Mouse (Mus musculus) midbrain, embryonic 13.5 days (tissue): ENCODE data around the gene Slc25a45. TPM values are rescaled to one million over a fixed set of nuclear protein-coding genes. Genes with fewer than 3 reads are reported as not detected.
A peak's percentile ranks its signal among the peaks of the same experiment; 100 is the strongest.
"Not testable (repeated sequence)": the region's sequence is repeated elsewhere in the genome, so short reads cannot be mapped to it uniquely, and the experiment has no call there.

ENCODE experiments used
- ATAC-seq: fragments of 200-750 bp; cut with Nextera tagmentation; 2 replicates; pipeline ENCODE4 v1.8.0; 2017; ENCODE audit warnings: mild to moderate bottlenecking, moderate TSS enrichment, moderate library complexity
- H3K27ac ChIP-seq: fragments of 300-500 bp; sonication (generic); 2 replicates; pipeline ENCODE4 v1.5.1; 2015; ENCODE audit warnings: inconsistent platforms, mild to moderate bottlenecking, moderate library complexity
- H3K27me3 ChIP-seq: fragments of 300-500 bp; sonication (generic); 2 replicates; pipeline ENCODE4 v1.6.1; 2015; ENCODE audit warnings: mild to moderate bottlenecking, inconsistent platforms
- H3K36me3 ChIP-seq: fragments of 300-500 bp; sonication (generic); 2 replicates; pipeline ENCODE4 v1.6.1; 2015; ENCODE audit warnings: mild to moderate bottlenecking, inconsistent platforms
- H3K4me1 ChIP-seq: fragments of 300-500 bp; sonication (generic); replicated peaks from 2 replicates; pipeline ENCODE4 v1.6.1; 2015; ENCODE audit warnings: inconsistent platforms
- H3K4me2 ChIP-seq: fragments of 300-500 bp; sonication (generic); replicated peaks from 2 replicates; pipeline ENCODE4 v1.6.1; 2015; ENCODE audit warnings: moderate library complexity, mild to moderate bottlenecking, inconsistent platforms
- H3K4me3 ChIP-seq: fragments of 300-500 bp; sonication (generic); replicated peaks from 2 replicates; pipeline ENCODE4 v1.5.1; 2015; ENCODE audit warnings: mild to moderate bottlenecking, inconsistent platforms
- H3K9ac ChIP-seq: fragments of 300-500 bp; sonication (generic); replicated peaks from 2 replicates; pipeline ENCODE4 v1.6.1; 2015; ENCODE audit warnings: mild to moderate bottlenecking, inconsistent platforms
- H3K9me3 ChIP-seq: fragments of 300-500 bp; sonication (generic); 2 replicates; pipeline ENCODE4 v1.6.1; 2016; ENCODE audit warnings: mild to moderate bottlenecking, inconsistent platforms
- WGBS: fragments of 180-500 bp; shearing (Covaris S2); methylation state at CpG from one replicate; pipeline ENCODE4 v1.1.7; 2015; 5-methylcytosine and 5-hydroxymethylcytosine counted together
- polyA plus RNA-seq: library from polyadenylated mRNA; unstranded; fragments of >200 nt; fragmentation: Nextera tagmentation; extraction: Ambion mirVana; gene quantifications from 2 replicates; pipeline ENCODE4 v1.2.1, GENCODE M21; 2015

The Slc25a45 gene
- polyA plus RNA-seq, 1 experiment from 2014 or later = 2.0 TPM

DNA sequence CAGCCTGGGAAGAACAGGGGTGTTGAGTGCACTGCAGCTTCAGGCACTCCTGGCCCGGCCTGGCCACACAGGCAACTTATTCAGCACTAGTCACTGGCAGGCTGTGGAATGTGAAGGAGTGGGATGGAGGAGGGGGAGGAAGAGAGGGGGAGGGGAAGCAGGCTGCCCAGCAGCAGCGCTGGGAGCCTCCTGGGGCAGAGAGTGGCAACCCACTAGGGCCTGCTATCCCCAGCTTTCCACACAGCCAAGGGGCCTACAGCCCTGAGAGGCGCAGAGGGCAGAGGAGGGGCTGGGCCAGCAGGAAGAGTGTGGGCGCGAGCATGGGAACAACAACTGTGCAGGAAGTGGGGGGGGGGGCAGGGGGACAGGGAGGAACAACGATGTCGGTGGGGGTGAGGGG is 6.3 kb upstream of the Slc25a45 start:
- Histone ChIP-seq H3K27me3 (no peaks in the 10 kb centered on the region), H3K9me3 (no peaks in the 10 kb centered on the region), H3K9ac (peak overlapping the region; percentile 32; the same call in 1 of the 2 replicates), H3K4me3 (no peak overlapping the region), H3K27ac (peak overlapping the region; percentile 35; the same call in 1 of the 2 replicates), H3K4me2 (peak overlapping the region; percentile 14; the same call in 1 of the 2 replicates), H3K4me1 (peaks cover 37% of the 10 kb centered on the region), H3K36me3 (peaks cover 53% of the 10 kb centered on the region)
- ATAC-seq = peak; percentile 35
- WGBS = 5% methylated on average over 7 of the region's 7 CpGs

DNA sequence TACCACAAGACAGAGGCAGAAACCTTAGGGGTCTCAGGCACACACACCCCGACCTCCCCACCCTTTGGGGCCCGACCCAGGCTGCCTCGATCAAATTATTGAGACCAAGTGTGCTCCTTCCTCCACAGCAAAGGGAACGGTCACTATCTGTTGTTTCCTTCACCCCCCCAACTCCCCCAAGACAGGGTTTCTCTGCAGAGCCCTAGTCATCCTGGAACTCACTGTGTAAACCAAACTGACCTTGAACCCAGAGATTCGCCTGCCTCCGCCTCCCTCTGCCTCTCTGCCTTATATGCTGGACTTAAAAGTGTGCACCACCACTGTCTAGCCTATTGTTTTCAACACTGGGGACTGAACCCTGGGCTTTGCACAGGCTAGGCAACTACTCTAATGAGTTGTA is 5.9 kb upstream of the Slc25a45 start:
- ATAC-seq = no peak
- WGBS = 58% methylated on average over 6 of the region's 6 CpGs
- H3K27ac ChIP-seq = peak overlapping the region; percentile 35; the same call in 1 of the 2 replicates

DNA sequence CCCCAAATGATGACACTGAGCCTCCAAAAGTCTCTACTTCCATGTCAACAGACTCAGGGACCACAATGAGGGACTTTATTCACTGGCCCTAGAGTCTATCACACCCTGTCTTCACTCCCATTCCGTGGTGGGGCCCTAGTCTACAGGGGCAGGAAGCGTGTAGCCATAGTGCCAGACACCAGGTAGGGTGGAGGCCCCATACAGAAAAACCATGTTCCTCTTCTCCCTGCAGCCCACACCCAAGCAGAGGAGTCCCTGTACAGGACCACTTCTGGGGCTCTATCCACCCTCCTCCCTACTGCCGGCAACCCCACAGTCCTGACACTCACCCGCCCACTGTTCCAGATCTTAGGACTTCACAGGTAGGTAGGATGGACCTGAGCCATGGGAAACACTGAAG is 5.1 kb upstream of the Slc25a45 start:
- Histone ChIP-seq H3K4me3 (no peak overlapping the region), H3K27ac (no peak overlapping the region), H3K4me1 (peaks cover 37% of the 10 kb centered on the region), H3K36me3 (peaks cover 41% of the 10 kb centered on the region), H3K27me3 (no peaks in the 10 kb centered on the region), H3K9ac (no peak overlapping the region), H3K4me2 (no peak overlapping the region), H3K9me3 (no peaks in the 10 kb centered on the region)
- ATAC-seq = no peak
- WGBS = 91% methylated on average over 4 of the region's 4 CpGs

More for the DNA sequence above, 5.9 kb upstream of the Slc25a45 start:
- H3K9ac ChIP-seq = peak overlapping the region; percentile 32; the same call in 1 of the 2 replicates
- peaks cover 37% of the 10 kb centered on the region for H3K4me1 ChIP-seq
- no peak overlapping the region for H3K4me3 ChIP-seq
- peak overlapping the region; percentile 14; the same call in 1 of the 2 replicates for H3K4me2 ChIP-seq
- no peaks in the 10 kb centered on the region for H3K9me3 ChIP-seq
- peaks cover 50% of the 10 kb centered on the region for H3K36me3 ChIP-seq
- no peaks in the 10 kb centered on the region for H3K27me3 ChIP-seq

DNA sequence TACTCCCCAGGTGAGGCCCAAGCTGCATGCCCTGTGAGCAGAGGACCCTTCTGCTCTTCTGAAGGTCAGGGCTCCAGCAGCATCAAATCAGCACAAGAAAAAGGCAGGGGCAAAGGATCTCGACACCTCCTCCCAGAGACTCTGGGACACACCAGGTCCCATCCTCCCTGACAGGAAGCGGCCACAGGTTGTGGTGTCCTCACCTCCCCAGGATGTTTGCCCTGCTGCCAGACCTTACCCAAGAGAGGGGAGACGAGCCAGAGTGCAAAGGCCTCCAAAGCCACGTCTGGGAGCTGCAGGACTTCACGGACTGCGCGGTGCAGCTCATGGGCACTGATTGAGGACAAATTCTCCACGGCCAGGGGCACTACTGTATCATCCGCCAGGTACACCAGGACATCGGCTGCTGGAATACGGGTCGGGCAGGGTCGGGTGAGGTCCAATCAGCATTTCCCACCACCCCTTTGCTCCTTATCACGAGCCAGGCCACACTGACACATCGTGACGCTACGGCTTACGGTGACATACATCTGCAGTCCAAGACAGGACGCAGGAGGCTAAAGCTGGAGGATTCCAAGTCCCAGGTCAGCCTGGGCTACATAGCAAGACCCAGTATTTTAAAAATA is 4.6 kb upstream of the Slc25a45 start:
- H3K4me3 ChIP-seq = no peak overlapping the region
- H3K36me3 ChIP-seq = peaks cover 36% of the 10 kb centered on the region
- no peak overlapping the region for H3K4me2 ChIP-seq
- peaks cover 37% of the 10 kb centered on the region for H3K4me1 ChIP-seq
- WGBS = 93% methylated on average over 19 of the region's 19 CpGs
- H3K27ac ChIP-seq = no peak overlapping the region
- no peak overlapping the region for H3K9ac ChIP-seq
- no peak for ATAC-seq
- H3K9me3 ChIP-seq = no peaks in the 10 kb centered on the region
- no peaks in the 10 kb centered on the region for H3K27me3 ChIP-seq

DNA sequence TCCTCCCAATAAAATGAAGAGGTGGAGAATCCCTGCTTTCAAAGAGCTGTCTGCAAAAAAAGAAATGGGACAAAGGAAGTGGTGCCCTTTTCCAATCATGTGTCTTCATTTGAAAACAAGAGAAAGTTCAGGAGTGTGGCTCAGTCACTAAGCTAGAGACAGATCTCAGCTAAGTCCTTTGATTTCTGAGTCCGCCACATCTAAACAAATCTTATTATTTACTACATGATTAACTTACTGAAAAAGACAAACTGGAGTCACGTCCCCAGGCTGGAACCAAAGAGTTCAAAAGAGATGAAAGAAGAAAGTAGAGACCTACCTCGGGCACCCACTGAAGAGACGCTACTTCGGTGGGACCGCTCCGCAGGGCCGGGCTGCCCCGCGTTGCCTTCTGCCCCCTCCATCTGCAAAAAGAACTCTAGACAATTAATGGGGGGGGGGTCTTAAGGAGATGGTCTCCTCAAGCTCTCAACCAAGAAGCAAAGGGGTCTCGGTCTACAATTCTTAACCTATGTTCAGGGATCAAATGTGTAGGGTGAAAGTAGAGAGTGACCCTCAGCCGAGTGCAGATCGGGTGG is 3.1 kb upstream of the Slc25a45 start:
- Histone ChIP-seq H3K9ac (peak overlapping the region; percentile 88), H3K9me3 (no peaks in the 10 kb centered on the region), H3K27me3 (no peaks in the 10 kb centered on the region), H3K27ac (no peak overlapping the region), H3K4me2 (peak overlapping the region; percentile 78), H3K4me1 (peaks cover 37% of the 10 kb centered on the region), H3K4me3 (peak overlapping the region; percentile 77), H3K36me3 (peaks cover 23% of the 10 kb centered on the region)
- WGBS = 8% methylated on average over 13 of the region's 13 CpGs
- ATAC-seq = no peak

DNA sequence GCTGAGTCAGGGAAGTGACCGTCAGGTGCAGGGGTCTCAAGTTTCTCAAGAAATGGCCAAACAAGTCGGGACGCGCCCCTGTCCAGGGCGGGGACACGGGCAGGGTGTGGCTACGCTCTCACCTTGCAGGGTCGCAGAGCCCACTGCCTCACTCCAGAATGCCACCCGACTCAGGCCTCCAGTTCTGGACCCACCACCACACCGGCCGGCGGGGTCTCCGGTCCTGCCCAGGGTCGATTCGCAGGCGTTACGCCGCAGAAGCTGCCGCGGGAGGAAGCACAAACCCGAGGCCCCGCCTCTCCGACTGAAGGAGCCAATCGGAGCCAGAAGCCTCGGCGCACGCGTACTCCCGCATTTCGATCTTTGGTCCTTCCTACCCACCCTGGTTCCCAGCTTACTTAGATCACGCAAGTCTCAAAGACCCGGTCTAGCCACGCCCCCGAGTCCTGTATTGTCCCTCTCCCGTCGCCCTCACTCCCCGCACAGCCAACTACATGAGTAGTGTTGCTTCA is 2.6 kb upstream of the Slc25a45 start, which contains the start of gene Frmd8:
Gene Frmd8, minus strand, starts transcription at position 306 of the 512 bp plus-strand sequence.
- peak; percentile 91 for ATAC-seq
- under 1% methylated on average over 37 of the region's 37 CpGs for WGBS
- H3K9me3 ChIP-seq = no peaks in the 10 kb centered on the region
- H3K27me3 ChIP-seq = no peaks in the 10 kb centered on the region
- H3K27ac ChIP-seq = peak within 1 kb of the TSS; percentile 63
- peak within 1 kb of the TSS; percentile 78 for H3K4me2 ChIP-seq
- H3K4me1 ChIP-seq = peaks cover 37% of the 10 kb centered on the region
- H3K9ac ChIP-seq = peak within 1 kb of the TSS; percentile 88
- peaks cover 18% of the 10 kb centered on the region; the same call in 1 of the 2 replicates for H3K36me3 ChIP-seq
- peak within 1 kb of the TSS; percentile 77 for H3K4me3 ChIP-seq

DNA sequence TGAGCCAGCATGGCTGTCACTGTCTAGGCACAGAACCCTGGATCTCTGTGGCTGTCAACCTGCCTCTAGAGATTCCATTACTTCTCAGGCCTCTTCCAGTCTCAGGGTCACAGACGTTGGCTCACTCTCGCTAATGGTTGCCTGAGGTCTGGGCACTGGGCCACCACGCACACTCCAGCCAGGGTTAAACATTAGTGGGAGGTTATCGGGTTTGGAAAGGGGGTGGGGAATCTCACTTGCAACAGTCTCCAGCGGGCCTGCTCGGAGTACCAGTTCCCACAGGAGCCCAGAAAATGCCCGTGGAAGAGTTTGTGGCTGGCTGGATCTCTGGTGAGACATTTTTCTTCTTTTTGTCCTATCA is 734 bp downstream of the Slc25a45 start:
- Histone ChIP-seq H3K27ac (no peak overlapping the region), H3K27me3 (no peaks in the 10 kb centered on the region), H3K4me2 (no peak overlapping the region), H3K9me3 (no peaks in the 10 kb centered on the region), H3K4me1 (peaks cover 18% of the 10 kb centered on the region), H3K36me3 (no peaks in the 10 kb centered on the region), H3K9ac (peak overlapping the region; percentile 10; the same call in 1 of the 2 replicates), H3K4me3 (no peak overlapping the region)
- 83% methylated on average over 7 of the region's 7 CpGs for WGBS
- no peak for ATAC-seq

DNA sequence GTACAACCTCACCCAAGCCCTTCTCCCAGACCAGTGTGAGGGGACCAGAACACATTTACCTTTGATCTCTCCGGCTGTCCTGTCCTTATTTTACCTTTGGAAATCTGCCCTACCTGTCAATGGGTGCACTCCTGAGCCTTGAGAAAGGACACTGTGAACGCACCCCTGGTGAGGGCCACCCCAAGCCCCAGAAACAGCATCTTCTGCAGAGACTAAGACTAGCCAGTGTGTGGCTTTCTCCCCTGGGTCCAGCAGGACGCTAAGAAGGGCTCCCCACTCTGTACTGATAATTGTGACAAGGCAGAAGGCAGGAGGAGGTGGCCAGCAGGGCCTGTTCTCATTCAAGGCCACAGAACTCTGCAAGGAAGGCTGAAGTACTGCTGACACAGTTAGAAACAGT is 1.3 kb downstream of the Slc25a45 start:
- no peaks in the 10 kb centered on the region for H3K27me3 ChIP-seq
- H3K4me1 ChIP-seq = peaks cover 13% of the 10 kb centered on the region
- 75% methylated on average over 3 of the region's 3 CpGs for WGBS
- no peak overlapping the region for H3K27ac ChIP-seq
- no peaks in the 10 kb centered on the region for H3K9me3 ChIP-seq
- H3K36me3 ChIP-seq = no peaks in the 10 kb centered on the region
- no peak overlapping the region for H3K4me2 ChIP-seq
- ATAC-seq = no peak
- no peak overlapping the region for H3K4me3 ChIP-seq
- 0 out of 2 replicates have a peak overlapping the region, but pooled peaks have one; percentile 10 for H3K9ac ChIP-seq

DNA sequence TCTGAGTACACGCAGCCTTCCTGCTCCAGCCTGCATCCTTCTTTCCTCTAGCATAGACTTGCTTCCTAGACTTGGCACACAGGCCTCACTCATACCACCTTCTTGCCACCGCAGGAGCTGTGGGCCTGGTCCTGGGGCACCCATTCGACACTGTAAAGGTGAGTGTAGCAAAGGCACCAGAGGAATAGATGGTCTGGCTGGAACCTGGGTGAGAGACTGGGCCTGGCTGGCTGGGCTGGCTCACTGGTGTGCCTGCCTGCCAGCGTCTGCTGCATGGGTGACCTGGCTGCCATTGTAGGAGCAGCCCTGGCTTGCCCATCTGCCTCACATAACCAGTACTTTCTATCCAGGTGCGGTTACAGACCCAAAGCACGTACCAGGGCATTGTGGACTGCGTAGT is 2.1 kb downstream of the Slc25a45 start:
- H3K27ac ChIP-seq = no peak overlapping the region
- H3K36me3 ChIP-seq = no peaks in the 10 kb centered on the region
- no peak overlapping the region for H3K4me2 ChIP-seq
- no peaks in the 10 kb centered on the region for H3K9me3 ChIP-seq
- no peak overlapping the region for H3K4me3 ChIP-seq
- peaks cover 5% of the 10 kb centered on the region for H3K4me1 ChIP-seq
- no peak overlapping the region for H3K9ac ChIP-seq
- no peaks in the 10 kb centered on the region for H3K27me3 ChIP-seq
- ATAC-seq = no peak
- 95% methylated on average over 7 of the region's 7 CpGs for WGBS

DNA sequence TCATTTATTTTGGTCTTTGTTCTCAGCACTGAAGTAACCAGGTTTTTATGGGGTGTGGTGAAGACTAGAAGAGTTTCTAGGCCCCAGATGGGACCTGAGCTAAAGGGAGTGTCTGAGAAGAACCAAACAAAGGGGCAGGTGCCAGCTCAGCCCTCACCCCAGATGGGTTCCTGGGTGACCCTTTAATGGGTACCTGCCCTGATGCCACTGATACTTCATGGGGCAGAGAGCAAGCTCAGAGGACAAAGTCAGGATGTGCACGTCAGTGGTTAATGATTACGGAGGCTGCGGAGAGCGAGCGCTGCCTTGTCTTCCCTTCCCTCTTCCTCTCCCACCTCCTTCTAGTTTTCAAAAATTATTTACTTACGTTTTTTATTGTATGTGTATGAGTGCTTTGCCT is 3.5 kb downstream of the Slc25a45 start:
- Histone ChIP-seq H3K9ac (no peak overlapping the region), H3K9me3 (no peaks in the 10 kb centered on the region), H3K4me2 (no peak overlapping the region), H3K27ac (no peak overlapping the region), H3K27me3 (no peaks in the 10 kb centered on the region), H3K4me3 (no peak overlapping the region), H3K4me1 (no peaks in the 10 kb centered on the region), H3K36me3 (no peaks in the 10 kb centered on the region)
- 96% methylated on average over 6 of the region's 6 CpGs for WGBS
- ATAC-seq = no peak

DNA sequence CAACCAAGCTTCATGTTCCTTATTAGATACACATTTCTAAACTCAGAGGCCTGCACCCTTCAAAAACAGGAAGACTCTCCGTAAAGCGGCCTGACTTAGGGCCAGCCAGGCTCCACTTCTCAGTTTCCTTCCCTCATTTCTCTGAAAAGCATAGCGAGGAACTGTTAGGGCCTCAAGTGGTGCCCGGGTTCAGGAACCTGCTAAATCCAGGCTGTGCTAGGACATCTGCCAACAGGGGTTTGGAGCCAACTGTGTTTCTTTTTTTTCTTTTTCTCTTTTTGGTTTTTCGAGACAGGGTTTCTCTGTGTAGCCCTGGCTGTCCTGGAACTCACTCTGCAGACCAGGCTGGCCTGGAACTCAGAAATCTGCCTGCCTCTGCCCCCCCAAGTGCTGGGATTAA is 4.5 kb downstream of the Slc25a45 start:
- not testable (repeated sequence) for H3K27ac ChIP-seq, H3K4me2 ChIP-seq, H3K4me1 ChIP-seq, H3K9me3 ChIP-seq, H3K4me3 ChIP-seq, H3K36me3 ChIP-seq, H3K9ac ChIP-seq, H3K27me3 ChIP-seq, ATAC-seq
- 87% methylated on average over 5 of the region's 5 CpGs for WGBS

DNA sequence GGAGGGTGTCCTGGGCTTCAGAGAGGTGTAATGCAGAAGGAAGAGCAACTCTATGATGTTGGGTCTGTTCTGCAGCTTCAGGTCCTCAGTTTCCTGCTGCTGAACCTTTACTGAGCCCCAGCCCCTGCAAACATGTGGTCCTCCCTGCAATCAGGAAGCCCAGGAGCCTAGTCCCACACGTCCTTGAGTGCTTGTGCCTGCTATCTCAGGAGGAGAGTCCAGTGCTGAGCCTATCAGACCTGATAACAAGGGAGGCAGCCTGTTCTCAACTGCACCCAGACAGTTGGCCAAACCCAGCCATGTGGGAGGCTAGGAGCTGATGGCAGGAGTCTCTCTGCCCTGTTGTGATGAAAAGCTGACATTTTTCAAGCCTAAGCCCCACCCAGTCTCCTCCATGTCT is 6.3 kb downstream of the Slc25a45 start:
- Histone ChIP-seq H3K27me3 (no peaks in the 10 kb centered on the region), H3K9ac (no peak overlapping the region), H3K36me3 (no peaks in the 10 kb centered on the region), H3K9me3 (no peaks in the 10 kb centered on the region), H3K4me2 (no peak overlapping the region), H3K4me1 (no peaks in the 10 kb centered on the region), H3K4me3 (no peak overlapping the region), H3K27ac (no peak overlapping the region)
- no peak for ATAC-seq
- WGBS = 78% methylated on average over 1 of the region's 1 CpGs
